Mouse (Mus musculus) brain, embryonic 14.5 days (tissue): ENCODE measurements around the gene Alx1.

Experiments used
- CTCF ChIP-seq: fragments of 200-500 bp; IDR thresholded peaks from 2 replicates; pipeline ENCODE4 v1.5.1; 2012; ENCODE audit warnings: inconsistent platforms, mild to moderate bottlenecking, moderate library complexity, borderline replicate concordance; ENCODE audit not compliant: insufficient read depth, insufficient read length; ENCODE audit errors: extremely low read depth
- POLR2A ChIP-seq: fragments of 200-500 bp; IDR thresholded peaks from 2 replicates; pipeline ENCODE4 v1.6.1; 2012; ENCODE audit warnings: mild to moderate bottlenecking, inconsistent platforms, borderline replicate concordance; ENCODE audit not compliant: poor library complexity, insufficient read depth, insufficient read length, severe bottlenecking; ENCODE audit errors: extremely low read depth

- TF ChIP-seq POLR2A (no peak), CTCF (no peak)
Observed at GRCm38 (mm10) chr10:103000902-103001301, 29.1 kb downstream of the Alx1 start.
